Comparison of ENCODE assay signal across 8 mouse cellular contexts in the genomic region with DNA sequence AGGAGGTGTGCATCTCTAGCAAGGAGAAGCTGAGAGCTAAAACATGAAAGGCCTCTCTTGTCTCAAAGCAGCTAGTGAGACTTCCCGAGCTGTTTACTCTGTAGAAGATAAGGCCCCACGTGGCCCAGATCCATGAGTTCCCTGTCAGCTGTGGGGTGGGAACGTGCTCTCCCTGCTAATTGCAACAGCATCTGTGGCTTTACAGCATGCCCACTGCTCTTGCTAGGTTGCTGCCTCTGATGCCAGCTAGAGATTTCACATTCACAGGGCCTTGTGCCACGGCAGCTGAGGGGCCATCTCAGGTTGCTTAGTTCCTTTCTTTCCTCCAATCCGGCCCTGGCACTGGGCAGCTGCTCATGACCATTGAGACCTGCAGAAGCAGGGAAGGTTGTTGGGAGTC.
DNase-seq lines count a peak whose midpoint lies in the region; ATAC-seq lines count a peak whose summit lies in the region.

No protein-coding gene starts in this region.

- H3K36me3 ChIP-seq in forebrain, embryonic 16.5 days (ENCODE audit: control insufficient read depth, insufficient read depth): no peaks in the 10 kb centered on the region
- no peaks in the 10 kb centered on the region for H3K36me3 ChIP-seq in neural tube, embryonic 15.5 days

- peak overlapping the region; percentile 87 for H3K27ac ChIP-seq in forebrain, embryonic 16.5 days (ENCODE audit: low read length)
- peak overlapping the region; percentile 72 for H3K27ac ChIP-seq in neural tube, embryonic 15.5 days (replicated peaks)

- ATAC-seq in forebrain, embryonic 16.5 days: peak; percentile 93
- peak; percentile 64; the same call in 1 of the 2 replicates for ATAC-seq in neural tube, embryonic 15.5 days (ENCODE audit: low FRiP score)
- ATAC-seq in erythroid progenitor cell, adult 5-6 weeks (replicated peaks; ENCODE audit: low FRiP score, poor library complexity, severe bottlenecking): no peak

- no peaks in the 10 kb centered on the region for H3K9me3 ChIP-seq in forebrain, embryonic 16.5 days (ENCODE audit: control insufficient read depth, low read length)
- H3K9me3 ChIP-seq in neural tube, embryonic 15.5 days (replicated peaks): no peaks in the 10 kb centered on the region

- H3K4me1 ChIP-seq in forebrain, embryonic 16.5 days (replicated peaks; ENCODE audit: control insufficient read depth, insufficient read depth, low read length): peaks cover 20% of the 10 kb centered on the region
- peaks cover 42% of the 10 kb centered on the region for H3K4me1 ChIP-seq in neural tube, embryonic 15.5 days

- H3K9ac ChIP-seq in forebrain, embryonic 16.5 days (replicated peaks; ENCODE audit: low read depth, low read length): 0 out of 2 replicates have a peak overlapping the region, but pooled peaks have one; percentile 25
- 0 out of 2 replicates have a peak overlapping the region, but pooled peaks have one; percentile 14 for H3K9ac ChIP-seq in neural tube, embryonic 15.5 days (replicated peaks)

- WGBS in forebrain, embryonic 16.5 days: 19% methylated on average over 5 of the region's 5 CpGs
- WGBS in neural tube, embryonic 15.5 days: 28% methylated on average over 5 of the region's 5 CpGs

- H3K4me2 ChIP-seq in forebrain, embryonic 16.5 days (ENCODE audit: low read length): no peak overlapping the region
- no peak overlapping the region for H3K4me2 ChIP-seq in neural tube, embryonic 15.5 days

- DNase-seq in gastrocnemius, postnatal 10 days: peak; percentile 43
- no peak for DNase-seq in gastrocnemius, adult 18-20 months (ENCODE audit: low spot score)
- DNase-seq in layer of hippocampus, adult 9-11 months: peak; percentile 89
- no peak for DNase-seq in adrenal gland, postnatal 25 days
- DNase-seq in adrenal gland, adult 2 months: no peak

- no peaks in the 10 kb centered on the region for H3K27me3 ChIP-seq in forebrain, embryonic 16.5 days (replicated peaks; ENCODE audit: control insufficient read depth, insufficient read depth, low read length)
- no peaks in the 10 kb centered on the region for H3K27me3 ChIP-seq in neural tube, embryonic 15.5 days (replicated peaks)

- no peak overlapping the region for H3K4me3 ChIP-seq in forebrain, embryonic 16.5 days (replicated peaks; ENCODE audit: low read length)
- no peak overlapping the region for H3K4me3 ChIP-seq in neural tube, embryonic 15.5 days (replicated peaks)

Comparison
In these comparisons a context has a peak if more than half of its experiments do, and no peak if none do; other contexts are left out.
1. DNase-seq: peak in gastrocnemius, postnatal 10 days (single experiment) and layer of hippocampus, adult 9-11 months (single experiment); none in gastrocnemius, adult 18-20 months (single experiment), adrenal gland, postnatal 25 days (single experiment) and adrenal gland, adult 2 months (single experiment).